Mouse (Mus musculus) spleen, adult 2 months (tissue): ENCODE results near the gene Hikeshi. TPM values are rescaled to one million over a fixed set of nuclear protein-coding genes. Genes with fewer than 3 reads are reported as not detected.

Source experiments
- DNase-seq, 2 experiments: peaks; one replicate each; pipeline versions ENCODE4 v3.0.0 to v3.0.0-alpha.2; 2012 to 2021; ENCODE audit warnings: low spot score in 2 of 2, low read depth in 1 of 2
- H3K27ac ChIP-seq: fragments of 200-500 bp; 2 replicates; pipeline ENCODE4 v1.5.1; 2012; ENCODE audit warnings: low read length, inconsistent platforms; ENCODE audit not compliant: insufficient read depth
- H3K27me3 ChIP-seq: fragments of 200-500 bp; 2 replicates; pipeline ENCODE4 v1.6.1; 2012; ENCODE audit warnings: mild to moderate bottlenecking, moderate library complexity, low read length, inconsistent platforms; ENCODE audit not compliant: control insufficient read depth, insufficient read depth
- H3K36me3 ChIP-seq: fragments of 200-500 bp; 2 replicates; pipeline ENCODE4 v1.6.1; 2012; ENCODE audit warnings: mild to moderate bottlenecking, low read length, inconsistent platforms; ENCODE audit not compliant: control insufficient read depth, insufficient read depth
- H3K4me1 ChIP-seq: fragments of 200-500 bp; 2 replicates; pipeline ENCODE4 v1.6.1; 2011; ENCODE audit warnings: inconsistent platforms; ENCODE audit not compliant: control insufficient read depth, insufficient read depth, insufficient read length
- H3K4me3 ChIP-seq: fragments of 200-500 bp; 2 replicates; pipeline ENCODE4 v1.5.1; 2011; ENCODE audit warnings: mild to moderate bottlenecking, inconsistent platforms; ENCODE audit not compliant: insufficient read depth, insufficient read length; ENCODE audit errors: extremely low read depth
- CTCF ChIP-seq: fragments of 200-500 bp; IDR thresholded peaks from 2 replicates; pipeline ENCODE4 v1.5.1; 2011; ENCODE audit warnings: mild to moderate bottlenecking, inconsistent platforms; ENCODE audit not compliant: insufficient read depth, insufficient read length, insufficient replicate concordance; ENCODE audit errors: extremely low read depth
- POLR2A ChIP-seq: fragments of 200-500 bp; IDR thresholded peaks from 2 replicates; pipeline ENCODE4 v1.6.1; 2011; ENCODE audit warnings: low read depth, low read length, inconsistent platforms
- whole genome bisulfite sequencing: fragments of 180-500 bp; shearing (Covaris S2); methylation state at CpG from one replicate; pipeline ENCODE4 v1.1.7; 2018; 5-methylcytosine and 5-hydroxymethylcytosine counted together
- polyA plus RNA-seq: library from polyadenylated mRNA; depleted of rRNA; stranded (reverse); fragments of >200 nt; gene quantifications from 2 replicates; pipeline ENCODE4 v1.2.3, GENCODE M21; 2012; rRNA removed

The Hikeshi gene
- polyA plus RNA-seq, 1 experiment: 26.1 TPM

DNA sequence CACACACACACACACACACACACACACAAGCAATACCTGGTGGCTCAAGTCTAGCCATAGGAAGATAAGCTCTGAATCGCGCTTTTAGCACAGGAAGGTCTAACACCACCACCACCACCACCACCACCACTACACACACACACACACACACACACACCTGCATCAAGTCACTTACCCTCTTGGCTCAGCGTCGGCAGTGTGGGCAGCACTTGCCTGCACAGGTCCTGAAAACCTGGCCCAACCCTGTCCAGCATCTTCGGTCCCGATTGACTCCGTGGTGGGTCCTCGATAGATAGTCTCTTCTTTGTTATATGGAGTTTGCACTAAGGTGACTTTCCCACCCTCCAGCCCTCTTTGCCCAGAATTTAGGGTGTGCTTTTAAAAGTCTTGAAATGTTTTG, 38.0 kb downstream of the Hikeshi start:
- Histone ChIP-seq H3K4me1 (no peaks in the 10 kb centered on the region), H3K36me3 (no peaks in the 10 kb centered on the region), H3K4me3 (no peak overlapping the region), H3K27me3 (no peaks in the 10 kb centered on the region), H3K27ac (no peak overlapping the region)
- no peak for DNase-seq
- 87% methylated on average over 8 of the region's 8 CpGs for WGBS
- no peak for TF ChIP-seq POLR2A
- no peak for TF ChIP-seq CTCF

GRCm38 (mm10) chr7:89891856-89892255, 49.1 kb downstream of the Hikeshi start:
- no peak for DNase-seq
- Histone ChIP-seq H3K36me3 (no peaks in the 10 kb centered on the region), H3K27me3 (no peaks in the 10 kb centered on the region), H3K4me1 (no peaks in the 10 kb centered on the region), H3K4me3 (no peak overlapping the region), H3K27ac (no peak overlapping the region)
- WGBS: 41% methylated on average over 4 of the region's 4 CpGs
- TF ChIP-seq POLR2A (no peak), CTCF (no peak)

DNA sequence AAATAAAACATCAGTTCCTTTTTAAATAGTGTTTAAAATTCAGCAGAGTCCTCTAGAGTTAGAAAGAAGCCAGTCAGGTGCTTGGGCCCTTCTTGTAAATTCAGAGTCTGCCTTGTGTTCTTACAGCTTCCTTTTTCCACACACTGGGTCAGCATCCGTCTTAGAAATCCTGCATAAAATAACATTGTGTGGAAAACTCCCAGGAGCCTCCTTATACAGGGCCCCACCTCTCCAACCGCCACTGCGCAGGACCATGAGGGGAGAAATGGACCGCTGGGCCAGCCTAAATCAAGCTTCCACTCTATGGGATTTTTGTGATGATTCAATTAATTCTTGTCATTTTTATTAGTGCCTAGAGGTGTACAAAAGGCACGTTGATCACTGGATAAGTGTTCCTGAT, 49.6 kb downstream of the Hikeshi start:
- TF ChIP-seq POLR2A (no peak), CTCF (no peak)
- no peak for DNase-seq
- no peaks in the 10 kb centered on the region for H3K36me3 ChIP-seq
- H3K4me3 ChIP-seq: no peak overlapping the region
- H3K4me1 ChIP-seq: no peaks in the 10 kb centered on the region
- H3K27me3 ChIP-seq: no peaks in the 10 kb centered on the region
- H3K27ac ChIP-seq: no peak overlapping the region
- WGBS: 89% methylated on average over 5 of the region's 5 CpGs

- Histone ChIP-seq H3K4me1 (no peaks in the 10 kb centered on the region), H3K27ac (no peak overlapping the region), H3K36me3 (no peaks in the 10 kb centered on the region), H3K27me3 (no peaks in the 10 kb centered on the region), H3K4me3 (no peak overlapping the region)
- no peak for DNase-seq
- 66% methylated on average over 3 of the region's 3 CpGs for WGBS
- TF ChIP-seq CTCF (no peak), POLR2A (no peak)
These were observed 56.5 kb downstream of the Hikeshi start for GRCm38 (mm10) chr7:89884551-89884950.

GRCm38 (mm10) chr7:89879686-89880085, 61.3 kb downstream of the Hikeshi start:
- TF ChIP-seq POLR2A (no peak), CTCF (no peak)
- no peak for DNase-seq
- Histone ChIP-seq H3K27me3 (no peaks in the 10 kb centered on the region), H3K4me3 (no peak overlapping the region), H3K27ac (no peak overlapping the region), H3K4me1 (no peaks in the 10 kb centered on the region), H3K36me3 (no peaks in the 10 kb centered on the region)
- 53% methylated on average over 1 of the region's 1 CpGs for WGBS

Other genes starting within 250 kb of the Hikeshi start
- 0.07 TPM in 1 of 2 replicates, not detected in the other for gene Ccdc81, start 37.6 kb downstream of the Hikeshi start, polyA plus RNA-seq
- gene Eed, start 39.8 kb upstream of the Hikeshi start, polyA plus RNA-seq: 19.9 and 21.3 TPM in 2 replicates
- gene Picalm, start 189.0 kb upstream of the Hikeshi start, polyA plus RNA-seq: 36.7 and 40.3 TPM in 2 replicates